Mouse (Mus musculus) E14TG2a.4 (cell line): ENCODE measurements around the gene Cttnbp2.
"Not testable (repeated sequence)": the region's sequence is repeated elsewhere in the genome, so short reads cannot be mapped to it uniquely, and the experiment has no call there.

Source experiments
- H3K27me3 ChIP-seq: 2 replicates; pipeline ENCODE4 v1.6.1; 2014; ENCODE audit warnings: low read length, control low read depth; ENCODE audit not compliant: insufficient read depth
- H3K36me3 ChIP-seq: 2 replicates; pipeline ENCODE4 v1.6.1; 2014; ENCODE audit warnings: low read length, control low read depth; ENCODE audit not compliant: insufficient read depth
- H3K4me1 ChIP-seq: replicated peaks from 2 replicates; pipeline ENCODE4 v1.6.1; 2014; ENCODE audit warnings: low read depth, low read length, control low read depth
- H3K4me3 ChIP-seq: replicated peaks from 2 replicates; pipeline ENCODE4 v1.5.1; 2014; ENCODE audit warnings: mild to moderate bottlenecking, low read length
- H3K9me3 ChIP-seq: 2 replicates; pipeline ENCODE4 v1.6.1; 2014; ENCODE audit warnings: low read length, control low read depth
- CTCF ChIP-seq: conservative IDR thresholded peaks from 2 replicates; pipeline ENCODE4 v1.5.1; 2014; ENCODE audit warnings: low read length
- NANOG ChIP-seq: IDR thresholded peaks from 2 replicates; pipeline ENCODE4 v1.6.1; 2014; ENCODE audit warnings: borderline replicate concordance, low read length, mixed read lengths
- POU5F1 ChIP-seq: IDR thresholded peaks from 2 replicates; pipeline ENCODE4 v1.6.1; 2014; ENCODE audit warnings: low read length, borderline replicate concordance

Cttnbp2 gene

GRCm38 (mm10) chr6:18420660-18421059, 94.0 kb downstream of the Cttnbp2 start:
- H3K27me3 ChIP-seq = no peaks in the 10 kb centered on the region
- no peaks in the 10 kb centered on the region for H3K36me3 ChIP-seq
- H3K4me3 ChIP-seq = no peak overlapping the region
- H3K4me1 ChIP-seq = no peaks in the 10 kb centered on the region
- TF ChIP-seq CTCF (no peak), NANOG (no peak), POU5F1 (no peak)
- H3K9me3 ChIP-seq = no peaks in the 10 kb centered on the region

GRCm38 (mm10) chr6:18417866-18418454, 96.7 kb downstream of the Cttnbp2 start:
- TF ChIP-seq CTCF (no peak), POU5F1 (no peak), NANOG (no peak)
- Histone ChIP-seq H3K27me3 (no peaks in the 10 kb centered on the region), H3K4me3 (no peak overlapping the region), H3K4me1 (no peaks in the 10 kb centered on the region), H3K9me3 (no peaks in the 10 kb centered on the region), H3K36me3 (no peaks in the 10 kb centered on the region)

- Histone ChIP-seq H3K27me3 (no peaks in the 10 kb centered on the region), H3K36me3 (no peaks in the 10 kb centered on the region), H3K4me3 (no peak overlapping the region), H3K9me3 (no peaks in the 10 kb centered on the region), H3K4me1 (no peaks in the 10 kb centered on the region)
- no peak for TF ChIP-seq POU5F1
- no peak for TF ChIP-seq NANOG
- TF ChIP-seq CTCF = no peak
Observed at GRCm38 (mm10) chr6:18415961-18416360, 98.7 kb downstream of the Cttnbp2 start.

GRCm38 (mm10) chr6:18411505-18412225, 103.0 kb downstream of the Cttnbp2 start:
- no peaks in the 10 kb centered on the region for H3K27me3 ChIP-seq
- no peaks in the 10 kb centered on the region for H3K9me3 ChIP-seq
- TF ChIP-seq CTCF (no peak), POU5F1 (no peak), NANOG (no peak)
- no peaks in the 10 kb centered on the region for H3K36me3 ChIP-seq
- H3K4me3 ChIP-seq = no peak overlapping the region
- H3K4me1 ChIP-seq = no peaks in the 10 kb centered on the region

GRCm38 (mm10) chr6:18408445-18408844, 106.2 kb downstream of the Cttnbp2 start:
- Histone ChIP-seq H3K9me3 (no peaks in the 10 kb centered on the region), H3K36me3 (no peaks in the 10 kb centered on the region)

GRCm38 (mm10) chr6:18401066-18401674, 113.5 kb downstream of the Cttnbp2 start:
- Histone ChIP-seq H3K27me3 (no peaks in the 10 kb centered on the region; the same call in 1 of the 2 replicates), H3K4me3 (no peak overlapping the region), H3K4me1 (no peaks in the 10 kb centered on the region), H3K36me3 (no peaks in the 10 kb centered on the region), H3K9me3 (no peaks in the 10 kb centered on the region)
- TF ChIP-seq CTCF = peak; percentile 31
- TF ChIP-seq NANOG = no peak
- no peak for TF ChIP-seq POU5F1

More at GRCm38 (mm10) chr6:18408445-18408844, 106.2 kb downstream of the Cttnbp2 start:
- Histone ChIP-seq H3K27me3 (no peaks in the 10 kb centered on the region), H3K4me3 (no peak overlapping the region), H3K4me1 (no peaks in the 10 kb centered on the region)
- TF ChIP-seq POU5F1 = no peak
- no peak for TF ChIP-seq CTCF
- no peak for TF ChIP-seq NANOG

GRCm38 (mm10) chr6:18381380-18381779, 133.3 kb downstream of the Cttnbp2 start:
- H3K27me3 ChIP-seq = no peaks in the 10 kb centered on the region
- no peaks in the 10 kb centered on the region for H3K4me1 ChIP-seq
- no peaks in the 10 kb centered on the region for H3K9me3 ChIP-seq
- no peak overlapping the region for H3K4me3 ChIP-seq
- H3K36me3 ChIP-seq = no peaks in the 10 kb centered on the region
- no peak for TF ChIP-seq CTCF
- TF ChIP-seq POU5F1 = no peak
- no peak for TF ChIP-seq NANOG

GRCm38 (mm10) chr6:18380300-18381202, 134.1 kb downstream of the Cttnbp2 start:
- H3K4me1 ChIP-seq = no peaks in the 10 kb centered on the region
- TF ChIP-seq NANOG (no peak), POU5F1 (no peak), CTCF (no peak)
- H3K27me3 ChIP-seq = no peaks in the 10 kb centered on the region
- no peaks in the 10 kb centered on the region for H3K36me3 ChIP-seq
- no peak overlapping the region for H3K4me3 ChIP-seq
- H3K9me3 ChIP-seq = no peaks in the 10 kb centered on the region

- H3K4me3 ChIP-seq, H3K27me3 ChIP-seq, H3K9me3 ChIP-seq, H3K4me1 ChIP-seq, H3K36me3 ChIP-seq: not testable (repeated sequence)
Observed at GRCm38 (mm10) chr6:18377755-18378154, 136.9 kb downstream of the Cttnbp2 start.
